Mouse (Mus musculus) ovary, postnatal 14 days (tissue): ENCODE data around the gene Erbb4.
"Not testable (repeated sequence)": the region's sequence is repeated elsewhere in the genome, so short reads cannot be mapped to it uniquely, and the experiment has no call there.

Source experiments
- DNase-seq: peaks from one replicate; pipeline ENCODE4 v3.0.0; 2022; ENCODE audit warnings: low spot score

Gene Erbb4

GRCm38 (mm10) chr1:68860341-68860740, 247.5 kb downstream of the Erbb4 start:
- DNase-seq, result no peak

- DNase-seq, result no peak
Observed at GRCm38 (mm10) chr1:68859480-68859879, 248.4 kb downstream of the Erbb4 start.

- DNase-seq, result no peak
Observed at GRCm38 (mm10) chr1:68839352-68839751, 268.5 kb downstream of the Erbb4 start.

GRCm38 (mm10) chr1:68834686-68835085, 273.2 kb downstream of the Erbb4 start:
- DNase-seq, result no peak

- no peak for DNase-seq
Observed at GRCm38 (mm10) chr1:68832101-68832500, 275.8 kb downstream of the Erbb4 start.

- DNase-seq, result no peak
Observed at GRCm38 (mm10) chr1:68831575-68831974, 276.3 kb downstream of the Erbb4 start.

GRCm38 (mm10) chr1:68830501-68831239, 277.2 kb downstream of the Erbb4 start:
- DNase-seq, result no peak

- no peak for DNase-seq
Observed at GRCm38 (mm10) chr1:68823116-68823644, 284.7 kb downstream of the Erbb4 start.

GRCm38 (mm10) chr1:68806711-68807110, 301.1 kb downstream of the Erbb4 start:
- DNase-seq, result no peak

- DNase-seq, result no peak
Observed at GRCm38 (mm10) chr1:68787409-68788015, 320.3 kb downstream of the Erbb4 start.

GRCm38 (mm10) chr1:68780653-68781052, 327.2 kb downstream of the Erbb4 start:
- DNase-seq, result no peak

GRCm38 (mm10) chr1:68780032-68780431, 327.8 kb downstream of the Erbb4 start:
- no peak for DNase-seq

GRCm38 (mm10) chr1:68766095-68766494, 341.8 kb downstream of the Erbb4 start:
- DNase-seq, result not testable (repeated sequence)

- no peak for DNase-seq
Observed at GRCm38 (mm10) chr1:68762456-68762855, 345.4 kb downstream of the Erbb4 start.

- DNase-seq, result no peak
Observed at GRCm38 (mm10) chr1:68748976-68749375, 358.9 kb downstream of the Erbb4 start.

GRCm38 (mm10) chr1:68681478-68681877, 426.4 kb downstream of the Erbb4 start:
- DNase-seq, result no peak

GRCm38 (mm10) chr1:68674667-68675066, 433.2 kb downstream of the Erbb4 start:
- DNase-seq, result no peak

- no peak for DNase-seq
Observed at GRCm38 (mm10) chr1:68666831-68667601, 440.8 kb downstream of the Erbb4 start.

GRCm38 (mm10) chr1:68590475-68590874, 517.4 kb downstream of the Erbb4 start:
- no peak for DNase-seq

- no peak for DNase-seq
Observed at GRCm38 (mm10) chr1:68573851-68574540, 533.9 kb downstream of the Erbb4 start.

GRCm38 (mm10) chr1:68570924-68571323, 536.9 kb downstream of the Erbb4 start:
- DNase-seq, result no peak

GRCm38 (mm10) chr1:68542942-68543341, 564.9 kb downstream of the Erbb4 start:
- DNase-seq, result no peak
